Mouse (Mus musculus): ENCODE data around the gene Jpt2. TPM values are rescaled to one million over a fixed set of nuclear protein-coding genes. Genes with fewer than 3 reads are reported as not detected.

Jpt2 gene
- polyA plus RNA-seq, 1 experiment from 2014 or later, result 386 TPM

DNA sequence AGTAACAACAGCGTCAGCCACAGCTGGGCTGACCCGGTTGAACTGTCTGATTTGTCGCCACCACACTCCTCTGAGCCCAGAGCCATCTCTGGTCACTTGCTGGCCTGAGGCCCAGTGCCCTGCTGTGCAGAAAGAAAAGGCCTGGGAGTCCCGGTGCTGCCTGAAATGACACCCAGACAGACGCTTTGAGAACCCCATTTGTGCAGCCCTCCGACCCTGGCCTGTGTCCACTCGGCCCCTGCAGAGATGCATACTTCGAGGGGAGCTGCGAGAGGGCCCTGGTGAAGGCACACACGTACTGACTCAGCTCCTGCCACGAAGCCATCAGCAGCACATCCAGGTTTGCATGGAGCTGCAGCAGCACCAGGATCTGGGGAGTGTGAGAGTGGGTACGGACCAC lies 67.7 kb downstream of the Jpt2 start:
- H3K36me3 ChIP-seq (replicated peaks), result peaks cover 68% of the 10 kb centered on the region
- H3K4me1 ChIP-seq, result peaks cover 45% of the 10 kb centered on the region
- WGBS, result 92% methylated on average over 12 of the region's 12 CpGs
- DNase-seq (ENCODE audit: low spot score), result no peak
- peak overlapping the region; percentile 83; the same call in 1 of the 2 replicates for H3K4me3 ChIP-seq
- no peaks in the 10 kb centered on the region for H3K27me3 ChIP-seq (replicated peaks; ENCODE audit: low read depth, poor library complexity, severe bottlenecking)
- H3K27ac ChIP-seq (replicated peaks), result no peak overlapping the region
- no peaks in the 10 kb centered on the region for H3K9me3 ChIP-seq

DNA sequence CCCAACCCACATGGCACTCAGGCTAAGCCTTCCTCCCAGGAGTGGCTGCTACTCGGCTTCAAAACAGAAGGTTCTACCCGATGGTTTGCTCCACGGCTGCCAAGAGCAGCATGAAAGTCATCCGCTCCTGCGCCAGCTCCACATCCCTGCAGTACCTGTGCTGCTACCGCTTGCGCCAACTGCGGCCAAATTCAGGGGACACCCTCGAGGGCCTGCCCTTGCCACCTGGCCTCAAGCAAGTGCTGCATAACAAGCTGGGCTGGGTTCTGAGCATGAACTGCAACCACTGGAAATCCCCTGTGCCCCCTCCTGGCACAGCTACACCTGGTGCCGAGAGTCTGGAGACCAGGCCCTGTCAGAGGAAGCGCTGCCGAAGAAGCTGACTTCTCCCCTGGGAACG lies 69.2 kb downstream of the Jpt2 start:
- Histone ChIP-seq H3K4me1 (peaks cover 40% of the 10 kb centered on the region), H3K36me3 (replicated peaks) (peaks cover 57% of the 10 kb centered on the region), H3K27me3 (replicated peaks; ENCODE audit: low read depth, poor library complexity, severe bottlenecking) (no peaks in the 10 kb centered on the region), H3K27ac (replicated peaks) (no peak overlapping the region), H3K9me3 (no peaks in the 10 kb centered on the region), H3K4me3 (no peak overlapping the region)
- no peak for DNase-seq (ENCODE audit: low spot score)
- WGBS, result 90% methylated on average over 13 of the region's 13 CpGs

DNA sequence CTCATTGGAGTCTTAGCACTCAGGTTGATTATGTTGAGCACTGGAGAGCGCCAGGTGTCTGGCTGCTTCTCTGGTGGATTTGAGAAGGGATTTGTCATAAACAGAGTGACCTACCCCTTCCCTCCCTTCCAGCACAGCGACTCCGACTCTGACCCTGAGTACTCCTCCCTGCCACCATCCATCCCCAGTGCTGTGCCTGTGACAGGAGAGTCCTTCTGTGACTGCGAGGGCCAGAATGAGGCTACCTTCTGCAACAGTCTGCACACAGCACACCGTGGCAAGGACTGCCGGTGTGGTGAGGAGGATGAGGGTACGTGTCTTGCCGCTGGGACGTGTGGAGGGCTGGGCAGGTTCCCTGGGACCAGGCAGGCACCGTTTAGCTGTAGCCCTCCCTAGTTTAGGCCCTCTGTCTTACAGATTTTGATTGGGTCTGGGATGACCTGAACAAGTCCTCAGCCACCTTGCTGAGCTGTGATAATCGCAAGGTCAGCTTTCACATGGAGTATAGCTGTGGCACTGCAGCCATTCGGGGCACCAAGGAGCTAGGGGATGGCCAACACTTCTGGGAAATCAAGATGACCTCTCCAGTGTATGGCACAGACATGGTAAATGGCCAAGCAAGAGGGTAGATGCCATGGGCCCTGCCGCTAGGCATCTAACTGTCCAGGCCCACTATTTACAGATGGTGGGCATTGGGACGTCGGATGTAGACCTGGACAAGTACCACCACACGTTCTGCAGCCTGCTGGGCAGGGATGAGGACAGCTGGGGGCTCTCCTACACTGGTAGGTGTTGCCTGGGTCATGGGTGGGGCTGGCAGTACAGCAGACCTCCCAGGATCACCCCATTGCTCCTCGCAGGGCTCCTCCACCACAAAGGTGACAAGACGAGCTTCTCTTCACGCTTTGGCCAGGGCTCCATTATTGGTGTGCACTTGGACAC lies 70.1 kb downstream of the Jpt2 start:
- Histone ChIP-seq H3K27me3 (replicated peaks; ENCODE audit: low read depth, poor library complexity, severe bottlenecking) (no peaks in the 10 kb centered on the region), H3K4me3 (peak overlapping the region; percentile 24), H3K27ac (replicated peaks) (no peak overlapping the region), H3K9me3 (no peaks in the 10 kb centered on the region), H3K4me1 (peaks cover 35% of the 10 kb centered on the region), H3K36me3 (replicated peaks) (peaks cover 57% of the 10 kb centered on the region)
- DNase-seq (ENCODE audit: low spot score), result no peak
- 90% methylated on average over 19 of the region's 19 CpGs for WGBS

GRCm38 (mm10) chr17:24888862-24889261 lies 71.6 kb downstream of the Jpt2 start:
- 89% methylated on average over 3 of the region's 3 CpGs for WGBS
- no peaks in the 10 kb centered on the region for H3K27me3 ChIP-seq (replicated peaks; ENCODE audit: low read depth, poor library complexity, severe bottlenecking)
- peaks cover 31% of the 10 kb centered on the region for H3K4me1 ChIP-seq
- H3K9me3 ChIP-seq, result no peaks in the 10 kb centered on the region
- no peak for DNase-seq (ENCODE audit: low spot score)
- no peak overlapping the region for H3K27ac ChIP-seq (replicated peaks)
- H3K36me3 ChIP-seq (replicated peaks), result peaks cover 67% of the 10 kb centered on the region
- 0 out of 2 replicates have a peak overlapping the region, but pooled peaks have one; percentile 11 for H3K4me3 ChIP-seq

Other genes with a start within 250 kb of the Jpt2 start
- gene Rnf151, start 242.6 kb downstream of the Jpt2 start, polyA plus RNA-seq (2016; fragmentation: Nextera tagmentation; extraction: Ambion mirVana), result 0.13 and 0.29 TPM in 2 replicates
- 1,693 and 1,819 TPM in 2 replicates for gene Rps2, start 242.6 kb downstream of the Jpt2 start, polyA plus RNA-seq (2016; fragmentation: Nextera tagmentation; extraction: Ambion mirVana)
- gene Ndufb10, start 236.2 kb downstream of the Jpt2 start, polyA plus RNA-seq (2016; fragmentation: Nextera tagmentation; extraction: Ambion mirVana), result 193 and 199 TPM in 2 replicates
- not detected in 2 replicates for gene Rpl3l, start 232.9 kb downstream of the Jpt2 start, polyA plus RNA-seq (2016; fragmentation: Nextera tagmentation; extraction: Ambion mirVana)
- 21.6 and 24.6 TPM in 2 replicates for gene Msrb1, start 224.0 kb downstream of the Jpt2 start, polyA plus RNA-seq (2016; fragmentation: Nextera tagmentation; extraction: Ambion mirVana)
- gene Hs3st6, start 207.7 kb downstream of the Jpt2 start, polyA plus RNA-seq (2016; fragmentation: Nextera tagmentation; extraction: Ambion mirVana), result 1.3 and 2.3 TPM in 2 replicates
- not detected in 2 replicates for gene Meiob, start 156.4 kb downstream of the Jpt2 start, polyA plus RNA-seq (2016; fragmentation: Nextera tagmentation; extraction: Ambion mirVana)
- 26.4 and 28.6 TPM in 2 replicates for gene Hagh, start 120.5 kb downstream of the Jpt2 start, polyA plus RNA-seq (2016; fragmentation: Nextera tagmentation; extraction: Ambion mirVana)
- gene Fahd1, start 110.3 kb downstream of the Jpt2 start, polyA plus RNA-seq (2016; fragmentation: Nextera tagmentation; extraction: Ambion mirVana), result 16.7 and 17.4 TPM in 2 replicates
- 0.49 and 1.2 TPM in 2 replicates for gene Igfals, start 94.7 kb downstream of the Jpt2 start, polyA plus RNA-seq (2016; fragmentation: Nextera tagmentation; extraction: Ambion mirVana)
- 71.8 and 81.8 TPM in 2 replicates for gene Nubp2, start 74.3 kb downstream of the Jpt2 start, polyA plus RNA-seq (2016; fragmentation: Nextera tagmentation; extraction: Ambion mirVana)
- gene Spsb3, start 74.0 kb downstream of the Jpt2 start, polyA plus RNA-seq (2016; fragmentation: Nextera tagmentation; extraction: Ambion mirVana), result 47.1 TPM in 2 replicates
- 30.6 and 33.6 TPM in 2 replicates for gene Eme2, start 65.6 kb downstream of the Jpt2 start, polyA plus RNA-seq (2016; fragmentation: Nextera tagmentation; extraction: Ambion mirVana)
- gene Mrps34, start 65.6 kb downstream of the Jpt2 start, polyA plus RNA-seq (2016; fragmentation: Nextera tagmentation; extraction: Ambion mirVana), result 102 and 105 TPM in 2 replicates
- gene Nme3, start 64.2 kb downstream of the Jpt2 start, polyA plus RNA-seq (2016; fragmentation: Nextera tagmentation; extraction: Ambion mirVana), result 47.3 and 50.1 TPM in 2 replicates
- 40.8 and 40.9 TPM in 2 replicates for gene Mapk8ip3, start 23.7 kb downstream of the Jpt2 start, polyA plus RNA-seq (2016; fragmentation: Nextera tagmentation; extraction: Ambion mirVana)
- gene Cramp1l, start 55.1 kb upstream of the Jpt2 start, polyA plus RNA-seq (2016; fragmentation: Nextera tagmentation; extraction: Ambion mirVana), result 8.3 and 8.6 TPM in 2 replicates
- gene Ift140, start 55.4 kb upstream of the Jpt2 start, polyA plus RNA-seq (2016; fragmentation: Nextera tagmentation; extraction: Ambion mirVana), result 31.5 and 31.6 TPM in 2 replicates
- 10.6 and 11.0 TPM in 2 replicates for gene Tmem204, start 122.9 kb upstream of the Jpt2 start, polyA plus RNA-seq (2016; fragmentation: Nextera tagmentation; extraction: Ambion mirVana)
- 54.0 and 55.5 TPM in 2 replicates for gene Telo2, start 155.3 kb upstream of the Jpt2 start, polyA plus RNA-seq (2016; fragmentation: Nextera tagmentation; extraction: Ambion mirVana)
- 0.09 and 0.14 TPM in 2 replicates for gene Ptx4, start 160.1 kb upstream of the Jpt2 start, polyA plus RNA-seq (2016; fragmentation: Nextera tagmentation; extraction: Ambion mirVana)
- 24.4 and 27.5 TPM in 2 replicates for gene Clcn7, start 172.7 kb upstream of the Jpt2 start, polyA plus RNA-seq (2016; fragmentation: Nextera tagmentation; extraction: Ambion mirVana)
- not detected in 2 replicates for gene Ccdc154, start 201.8 kb upstream of the Jpt2 start, polyA plus RNA-seq (2016; fragmentation: Nextera tagmentation; extraction: Ambion mirVana)
- not detected in 2 replicates for gene Gm38655, start 214.8 kb upstream of the Jpt2 start, polyA plus RNA-seq (2016; fragmentation: Nextera tagmentation; extraction: Ambion mirVana)
- 35.5 and 36.9 TPM in 2 replicates for gene BC003965, start 223.9 kb upstream of the Jpt2 start, polyA plus RNA-seq (2016; fragmentation: Nextera tagmentation; extraction: Ambion mirVana)
- gene Unkl, start 227.7 kb upstream of the Jpt2 start, polyA plus RNA-seq (2016; fragmentation: Nextera tagmentation; extraction: Ambion mirVana), result 9.6 and 10.9 TPM in 2 replicates